Mouse (Mus musculus) fibroblast of lung, adult 2 months (primary cell): Measurements from ENCODE around the gene Gpat2.

Experiments used
- DNase-seq: peaks from one replicate; pipeline ENCODE4 v3.0.0-alpha.2; 2011; ENCODE audit warnings: low read depth

Gpat2 gene

DNA sequence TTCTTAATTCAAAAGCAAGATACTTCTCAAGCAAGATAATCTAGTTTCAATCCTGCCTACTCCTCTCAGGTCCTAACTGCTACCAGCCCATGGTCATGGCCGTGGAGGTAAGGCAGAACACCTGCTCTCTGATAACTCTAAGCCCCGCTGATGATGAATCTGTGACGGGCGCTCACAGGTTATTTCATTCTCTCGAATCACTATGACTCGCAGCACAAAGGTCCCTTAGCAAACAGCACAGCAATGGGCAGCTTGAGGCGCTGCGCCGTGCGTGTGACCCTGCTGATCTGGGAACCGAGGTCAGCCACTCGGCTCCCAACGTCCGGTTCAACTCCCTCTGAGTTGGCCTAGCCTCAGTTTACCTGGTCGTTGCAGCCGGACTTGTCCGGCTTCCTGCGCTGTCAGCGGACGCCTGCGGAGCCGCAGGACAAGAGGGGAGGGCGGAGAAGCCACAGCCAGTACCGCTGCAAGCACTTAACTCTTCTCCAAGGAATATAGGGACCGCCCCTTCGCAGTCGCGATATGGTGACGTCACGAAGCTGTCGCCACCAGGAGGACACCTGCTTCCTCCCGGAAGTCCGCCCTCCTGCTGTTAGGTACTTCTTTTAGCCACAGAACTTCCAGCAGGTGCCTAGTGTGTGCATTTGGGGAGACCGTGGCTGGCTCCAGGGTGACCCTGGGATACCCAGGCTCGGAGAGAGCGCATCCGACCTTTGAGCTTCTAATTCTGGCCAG, 19.2 kb downstream of the Gpat2 start, which contains the start of gene Fahd2a:
Gene Fahd2a, minus strand, starts transcription at position 511 of the 735 bp plus-strand sequence.
- peak; percentile 58 for DNase-seq

DNA sequence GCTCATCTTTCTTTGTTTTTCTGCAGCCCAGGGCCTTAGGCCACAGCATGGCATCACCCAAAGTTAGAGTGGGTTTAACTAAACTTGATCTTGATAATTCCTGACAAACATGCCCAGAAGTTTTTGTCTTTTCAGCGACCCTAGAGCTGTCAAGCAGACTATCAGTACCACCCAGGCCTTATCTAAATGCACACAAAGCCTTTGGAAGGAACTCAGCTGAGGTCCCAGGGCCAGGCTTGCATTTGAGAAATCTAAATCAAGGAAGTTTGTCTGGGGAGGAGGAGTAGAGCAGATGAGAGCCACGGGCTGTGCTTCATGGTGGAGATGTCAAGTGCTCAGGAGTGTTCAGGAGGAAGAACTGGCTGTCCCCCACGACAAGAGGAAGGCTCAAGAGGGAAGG, 21.8 kb downstream of the Gpat2 start:
- DNase-seq, result no peak

DNA sequence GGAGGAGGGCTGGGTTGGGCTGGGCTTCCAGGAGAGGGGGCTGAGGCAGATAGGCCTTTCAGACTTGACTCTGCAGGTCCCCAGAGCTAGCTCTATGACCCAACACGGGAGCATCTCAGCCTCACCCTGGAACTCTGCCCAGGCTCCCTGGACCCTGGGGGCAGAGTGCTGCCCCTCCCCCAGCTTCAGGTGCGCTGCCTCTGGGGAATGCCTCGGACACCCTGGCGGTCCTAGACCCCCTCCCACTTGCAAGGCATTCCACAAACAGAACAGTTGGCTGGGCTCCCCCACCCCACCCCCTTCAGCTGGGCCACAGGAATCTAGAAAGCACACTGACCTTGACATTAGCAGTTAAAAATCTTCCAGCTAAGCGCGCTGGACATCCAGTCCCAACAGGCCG, 24.7 kb downstream of the Gpat2 start:
- DNase-seq, result no peak

DNA sequence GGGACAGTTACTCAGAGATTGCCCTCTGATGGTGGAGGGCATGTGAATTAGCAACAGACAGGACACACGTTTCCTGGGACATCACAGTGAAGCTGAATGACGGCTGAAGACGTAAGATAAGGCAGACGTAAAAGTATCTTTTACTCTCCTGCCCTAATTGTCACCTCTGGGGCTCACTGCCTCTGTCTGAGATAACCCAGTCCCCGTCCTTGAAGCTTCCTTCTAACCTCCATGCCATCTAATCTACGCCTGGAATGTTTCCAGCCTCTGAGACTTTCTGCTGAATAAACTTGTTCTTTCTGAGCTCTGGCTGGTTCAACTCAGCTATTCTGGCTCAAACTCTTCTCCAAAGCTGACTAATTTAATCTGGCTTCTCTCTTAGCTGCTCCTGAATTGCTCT, 26.7 kb downstream of the Gpat2 start:
- DNase-seq, result no peak

DNA sequence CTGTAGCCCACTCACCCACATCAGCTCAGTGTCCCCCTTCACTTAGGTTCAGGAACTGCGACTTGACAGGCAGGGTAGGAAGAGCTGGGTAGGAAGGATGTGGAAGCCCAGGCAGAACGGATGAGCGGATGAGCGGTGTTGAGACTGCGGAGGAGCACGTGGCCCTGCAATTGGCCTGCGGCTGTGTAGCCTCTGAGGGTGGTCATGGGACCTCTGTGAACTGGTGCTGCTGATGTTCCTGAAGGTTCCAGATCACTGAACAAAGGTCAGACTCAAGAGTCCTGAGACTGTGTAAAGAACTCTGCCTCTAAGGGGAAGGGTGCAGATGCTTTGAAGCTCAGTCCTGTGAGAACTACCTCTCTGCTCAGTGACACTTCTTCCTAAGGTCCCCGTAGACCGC, 28.1 kb downstream of the Gpat2 start:
- no peak for DNase-seq

DNA sequence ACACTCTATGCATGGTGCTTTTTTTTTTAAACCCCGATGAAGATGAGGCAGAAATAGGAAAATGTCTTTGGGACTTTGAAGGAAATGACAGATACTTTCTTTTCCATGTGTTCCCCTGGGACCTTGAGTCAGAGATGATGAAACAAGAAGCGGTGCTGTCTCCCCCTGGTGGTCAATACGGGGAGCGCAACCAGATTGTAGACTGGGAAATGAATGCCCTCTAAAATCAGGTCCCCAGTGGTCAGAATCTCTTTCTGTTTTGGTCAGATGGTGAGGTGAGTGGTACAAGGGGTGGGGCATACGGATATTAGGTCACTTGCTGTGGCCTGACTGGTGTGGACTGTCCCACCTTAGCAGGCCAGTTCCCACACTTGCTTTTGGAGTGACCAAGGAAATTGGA, 28.8 kb downstream of the Gpat2 start:
- DNase-seq, result peak; percentile 29

DNA sequence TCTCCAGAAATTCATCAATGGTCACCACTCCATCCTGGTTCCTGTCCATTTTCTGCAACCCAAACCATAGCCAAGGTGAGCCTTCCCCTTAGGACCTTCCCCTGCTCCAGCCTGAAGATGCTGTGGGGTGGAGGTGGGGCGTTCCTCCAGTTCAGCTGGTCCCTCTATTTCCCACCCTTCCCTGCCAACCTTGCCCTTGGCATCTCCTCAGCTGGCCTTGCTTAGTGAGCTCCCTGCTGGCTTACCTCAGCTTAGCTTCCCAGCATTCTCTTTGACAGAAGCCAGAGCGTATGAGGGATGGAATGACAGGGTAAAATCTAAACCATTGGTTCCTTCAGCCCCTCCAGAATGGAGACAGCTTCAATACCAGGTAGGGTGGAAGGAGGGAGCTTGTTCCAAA, 34.3 kb downstream of the Gpat2 start:
- no peak for DNase-seq

DNA sequence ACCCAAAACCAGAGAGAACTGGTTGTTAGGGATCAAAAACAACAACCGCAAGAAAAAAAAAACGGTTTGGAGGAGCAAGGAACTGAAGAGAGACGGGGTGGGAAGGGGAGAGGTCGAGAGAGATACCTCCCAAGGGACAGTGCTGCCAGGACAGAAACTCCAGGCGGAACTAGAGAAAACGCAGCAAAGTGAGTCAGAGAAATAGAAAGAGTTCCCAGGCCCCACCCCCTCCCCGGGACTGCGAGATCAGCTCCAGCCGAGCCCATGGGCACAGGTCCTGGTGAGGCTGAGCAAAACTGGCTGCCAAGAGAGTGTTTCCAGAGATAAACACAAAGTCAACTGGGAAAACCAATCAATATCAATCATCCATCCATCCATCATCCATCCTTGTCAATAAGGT, 36.4 kb downstream of the Gpat2 start:
- DNase-seq, result no peak

DNA sequence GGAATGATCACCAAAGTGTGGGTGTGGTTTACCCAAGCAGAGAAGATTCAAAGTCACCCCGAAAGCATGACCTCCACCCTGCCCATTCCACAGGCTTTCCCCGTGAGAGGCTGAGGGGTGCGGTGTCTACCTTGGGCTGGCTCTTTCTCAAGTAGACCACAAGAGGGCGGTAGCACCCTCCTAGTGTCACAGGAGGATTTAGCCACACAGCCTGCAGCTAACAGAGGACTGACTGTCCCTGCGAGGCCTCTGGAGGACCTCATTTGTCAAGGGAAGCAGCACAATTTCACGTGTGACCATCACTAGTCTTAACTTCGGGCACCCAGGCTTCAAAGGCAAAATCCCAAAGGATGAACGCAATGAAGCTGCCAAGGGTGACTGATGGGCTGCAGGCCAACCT, 37.3 kb downstream of the Gpat2 start:
- DNase-seq, result no peak

DNA sequence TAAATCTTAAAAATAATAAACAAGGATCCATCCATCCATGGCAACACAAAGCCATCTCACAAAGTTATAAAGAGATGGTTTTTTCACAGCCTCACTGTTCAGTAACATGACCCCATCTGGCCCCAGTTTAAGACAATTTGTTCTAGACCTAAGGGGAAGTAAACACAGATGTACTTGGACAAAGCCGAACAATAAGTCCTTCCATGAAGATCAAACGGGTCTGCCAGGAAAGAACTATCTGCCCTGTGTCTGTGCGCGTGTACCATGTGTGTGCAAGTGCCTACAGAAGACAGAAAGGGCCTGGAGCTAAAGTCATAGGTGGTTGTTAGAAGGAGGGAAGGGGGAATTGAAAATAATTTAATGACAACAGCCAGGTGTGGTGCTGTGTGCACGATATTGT, 45.2 kb downstream of the Gpat2 start:
- DNase-seq, result no peak

DNA sequence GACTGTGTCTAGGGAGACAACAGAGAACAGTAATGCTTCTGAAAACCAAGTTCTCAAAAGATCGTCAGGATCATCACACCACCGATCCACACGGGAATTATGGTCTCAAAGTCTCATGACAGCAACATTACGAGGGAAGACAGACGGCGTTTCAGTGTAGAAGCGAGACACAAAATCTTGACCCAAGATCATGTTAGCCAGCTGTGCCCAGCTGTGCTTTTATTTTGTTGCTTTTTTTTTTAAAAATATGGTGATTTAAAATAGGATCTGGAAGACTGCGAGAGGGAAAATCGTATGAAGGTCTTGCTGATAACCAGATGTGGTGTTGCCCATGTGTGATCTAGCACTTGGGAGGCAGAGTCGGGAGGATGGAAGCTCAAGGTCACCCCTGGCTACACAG, 45.7 kb downstream of the Gpat2 start:
- no peak for DNase-seq

DNA sequence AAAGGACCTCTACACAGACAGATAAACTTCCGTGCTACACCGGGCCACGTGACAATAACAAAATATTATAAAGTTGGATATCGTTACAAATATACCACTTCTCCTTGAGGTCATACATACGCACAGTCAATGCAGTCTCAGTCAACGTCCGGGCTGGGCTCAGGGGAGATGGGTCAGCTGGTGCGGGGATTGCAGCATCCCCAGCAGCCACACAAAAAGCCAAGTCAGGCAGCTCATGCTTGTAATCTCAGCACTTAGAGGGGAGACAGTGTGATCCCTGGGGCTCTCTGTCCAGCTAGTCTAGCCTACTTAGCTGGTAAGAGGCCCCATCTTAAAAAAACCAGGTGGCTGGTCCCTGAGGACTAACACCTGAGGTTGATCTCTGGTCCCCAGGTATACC, 46.3 kb downstream of the Gpat2 start:
- no peak for DNase-seq

DNA sequence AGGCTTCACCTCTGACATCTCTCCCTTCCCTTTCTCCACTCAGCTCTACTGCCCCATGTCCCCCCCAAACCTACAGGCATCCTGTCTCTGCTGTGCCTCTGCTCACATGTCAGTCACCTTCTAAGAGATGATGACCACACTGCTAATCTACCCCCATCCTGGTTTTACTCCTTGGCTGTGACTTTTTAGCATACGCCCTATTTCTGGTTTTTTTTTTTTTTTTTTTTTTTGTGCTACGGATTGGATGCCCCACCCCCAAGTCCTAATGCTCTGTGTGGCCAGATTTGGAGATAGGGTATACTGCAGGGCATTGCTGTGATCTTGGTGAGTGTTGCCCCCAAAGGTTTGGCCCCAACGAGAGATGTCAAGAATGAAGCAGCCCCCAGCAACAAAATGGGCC, 47.3 kb downstream of the Gpat2 start:
- no peak for DNase-seq

DNA sequence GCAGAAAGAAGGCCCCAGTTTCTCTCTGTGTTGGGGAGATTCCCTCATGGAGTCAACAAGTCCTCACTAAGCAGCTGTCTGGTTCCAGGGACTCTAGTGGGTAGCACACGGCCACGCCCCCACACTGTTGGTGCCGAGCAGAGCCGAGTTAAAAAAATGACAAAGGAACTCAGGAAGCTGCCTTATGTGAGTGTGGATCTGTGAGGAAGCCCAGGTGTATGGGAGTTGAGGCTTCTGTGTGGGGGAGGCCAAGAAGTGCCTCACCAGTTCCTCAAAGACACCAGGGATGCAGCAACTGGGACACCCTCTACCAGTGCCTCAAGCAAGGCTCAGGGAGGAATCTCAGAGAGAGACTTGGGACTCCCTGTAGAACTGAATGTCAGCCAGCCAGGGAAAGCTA, 54.2 kb downstream of the Gpat2 start:
- DNase-seq, result no peak

DNA sequence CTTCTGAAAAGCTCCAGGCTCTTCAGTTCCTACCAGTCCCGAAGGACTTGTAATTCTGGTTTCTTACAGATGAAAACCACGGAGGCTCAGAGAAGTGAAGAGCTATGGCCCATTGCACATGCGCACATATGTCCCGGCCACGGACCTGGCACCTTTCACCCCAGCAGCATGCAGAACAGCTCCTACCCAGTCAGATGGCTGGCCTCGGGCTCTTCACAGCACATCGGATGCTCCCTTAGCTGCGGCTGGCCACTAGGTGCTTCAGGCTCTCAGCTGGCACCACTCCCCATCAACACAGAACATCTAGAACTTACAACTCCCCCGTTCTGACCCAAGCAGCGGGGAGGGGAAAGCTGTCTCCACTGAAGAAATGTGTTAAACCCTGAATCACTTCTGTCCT, 54.8 kb downstream of the Gpat2 start:
- no peak for DNase-seq

DNA sequence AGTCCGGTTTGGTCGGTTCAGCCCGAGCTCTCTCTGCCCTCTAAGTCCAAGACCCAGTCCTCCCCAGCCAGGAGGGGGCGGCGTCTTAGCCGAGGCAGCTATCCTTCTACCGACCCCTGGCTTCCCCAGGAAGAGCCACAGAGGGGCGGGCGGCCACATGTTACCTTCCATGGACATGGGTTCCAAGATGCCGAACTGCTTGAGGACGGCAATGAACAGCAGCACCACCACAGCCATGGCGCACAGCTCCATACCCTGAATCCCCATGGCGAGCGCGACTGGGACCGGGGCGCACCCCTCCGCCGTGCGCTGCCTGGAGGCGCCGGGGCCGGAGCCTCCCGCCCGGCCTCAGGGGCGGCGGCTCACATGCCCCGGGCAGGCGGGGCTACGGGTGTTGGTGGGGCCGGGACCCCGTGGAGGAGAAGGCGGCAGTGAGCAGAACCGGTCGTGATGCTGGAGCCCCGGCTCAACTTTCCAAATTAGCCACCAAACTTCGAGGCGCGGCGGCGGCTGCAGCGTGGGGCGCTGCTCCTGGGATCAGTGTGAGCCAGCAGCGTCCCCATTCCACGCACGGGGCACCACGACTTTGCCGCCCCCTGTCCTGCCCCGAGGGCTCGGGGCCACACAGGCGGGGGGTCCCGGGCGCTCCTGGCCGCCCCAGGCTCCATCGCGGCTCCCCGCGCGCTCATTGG, 57.0 kb downstream of the Gpat2 start:
- no peak for DNase-seq

DNA sequence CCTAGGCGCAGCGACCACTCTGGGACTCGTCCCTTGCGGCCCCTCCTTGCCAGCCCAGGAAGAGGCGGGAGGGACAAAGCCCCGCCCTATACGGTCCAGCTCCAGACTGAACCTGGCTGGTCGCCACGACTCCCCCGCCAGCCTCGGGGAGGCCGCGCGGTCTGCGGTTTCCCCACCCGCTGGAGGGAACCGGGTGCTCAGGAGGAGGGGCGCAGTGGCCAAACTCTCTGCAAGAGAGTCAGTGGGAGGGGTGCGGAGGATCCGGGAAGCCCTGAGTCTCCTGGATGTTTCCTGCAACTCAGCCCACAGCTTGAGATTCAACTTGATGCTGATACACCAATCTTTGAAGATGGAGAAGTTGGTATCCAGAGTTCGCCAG, 57.5 kb downstream of the Gpat2 start:
- DNase-seq, result peak; percentile 29

DNA sequence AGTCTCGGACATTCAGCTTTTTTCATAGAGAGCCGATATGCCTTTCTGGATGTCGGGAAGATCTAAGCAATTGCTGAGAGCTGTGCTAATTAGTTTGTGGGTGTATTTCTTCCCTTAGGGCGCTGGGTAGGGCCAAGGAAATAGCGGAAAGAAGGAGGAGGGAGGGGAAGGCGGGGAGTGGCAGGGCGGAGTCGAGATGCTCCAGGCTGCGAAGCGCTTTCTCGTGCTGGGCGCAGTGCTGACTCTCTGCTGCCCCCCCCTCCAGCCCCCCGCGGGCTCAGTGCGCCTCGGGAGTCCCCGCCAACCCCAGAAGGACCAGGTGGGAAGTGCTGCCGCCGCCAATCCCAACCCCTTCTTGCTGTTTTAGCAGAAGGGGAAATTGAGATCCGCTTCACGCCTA, 58.0 kb downstream of the Gpat2 start:
- no peak for DNase-seq

DNA sequence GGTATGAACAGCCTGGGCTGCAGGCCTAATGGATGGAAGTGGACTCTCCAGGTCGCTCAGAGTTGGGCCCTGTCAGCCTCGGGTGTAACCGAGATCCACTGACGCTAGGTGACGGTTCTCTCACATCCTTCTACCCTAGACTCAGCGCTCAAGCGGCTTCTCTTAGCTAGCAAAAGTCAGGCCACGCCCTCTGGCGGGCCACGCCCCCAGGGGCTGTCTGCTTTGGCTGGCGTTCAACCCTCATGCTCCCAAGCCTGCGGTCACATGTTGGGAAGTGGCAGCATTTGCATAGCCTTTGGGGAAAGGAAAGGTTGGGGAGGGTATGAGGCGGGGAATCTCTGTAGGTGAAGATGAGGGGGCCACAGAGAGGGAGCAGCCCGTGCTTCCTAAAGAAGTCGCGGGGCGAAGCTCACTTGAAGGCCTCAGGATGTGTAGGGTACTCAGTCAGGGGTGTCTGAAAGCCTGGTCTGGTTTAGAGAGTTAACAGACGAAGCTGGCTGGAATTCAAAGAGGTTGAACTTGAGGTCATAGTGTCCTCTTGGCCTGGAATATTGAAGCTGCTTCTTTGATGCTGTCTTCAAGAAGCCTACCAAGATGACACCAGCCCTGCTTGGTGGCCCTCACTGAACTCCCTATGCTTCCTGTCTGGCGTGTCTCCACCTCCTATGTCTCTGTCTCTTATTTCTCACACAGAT, 59.6 kb downstream of the Gpat2 start:
- no peak for DNase-seq
